Mouse (Mus musculus) adrenal gland, adult 18-20 months (tissue): Measurements from ENCODE around the gene Dspp. TPM values are rescaled to one million over a fixed set of nuclear protein-coding genes. Genes with fewer than 3 reads are reported as not detected.

ENCODE experiments used
- DNase-seq, 2 experiments: peaks; one replicate each; pipeline ENCODE4 v3.0.0; 2021 to 2022; ENCODE audit warnings: low spot score in 2 of 2
- total RNA-seq, 2 experiments: library from RNA; stranded (reverse); gene quantifications; 1 replicate in 1 of 2; 2 replicates in 1 of 2; pipeline ENCODE4 v1.2.3; 2021

Gene Dspp
- total RNA-seq, 2 experiments from 2014 or later: not detected

DNA sequence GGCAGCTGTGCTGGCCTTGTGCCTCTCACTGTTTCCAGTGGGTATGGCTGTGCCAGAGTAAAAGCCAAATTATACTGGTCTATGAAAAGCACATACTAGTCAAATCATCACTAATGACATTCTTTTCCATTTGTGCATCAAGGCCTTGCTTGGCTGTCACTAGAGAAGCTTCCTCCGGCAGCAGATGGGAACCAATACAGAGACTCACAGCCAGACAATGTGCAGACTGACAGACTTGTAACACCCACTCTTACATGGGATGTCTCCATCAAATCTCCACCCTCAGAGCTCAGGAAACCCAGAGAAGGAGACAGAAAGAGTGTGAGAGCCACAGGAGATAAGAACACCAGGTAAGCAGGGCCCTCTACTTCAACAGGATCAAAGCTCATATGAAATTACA is 24.6 kb downstream of the Dspp start:
- DNase-seq: no peak

DNA sequence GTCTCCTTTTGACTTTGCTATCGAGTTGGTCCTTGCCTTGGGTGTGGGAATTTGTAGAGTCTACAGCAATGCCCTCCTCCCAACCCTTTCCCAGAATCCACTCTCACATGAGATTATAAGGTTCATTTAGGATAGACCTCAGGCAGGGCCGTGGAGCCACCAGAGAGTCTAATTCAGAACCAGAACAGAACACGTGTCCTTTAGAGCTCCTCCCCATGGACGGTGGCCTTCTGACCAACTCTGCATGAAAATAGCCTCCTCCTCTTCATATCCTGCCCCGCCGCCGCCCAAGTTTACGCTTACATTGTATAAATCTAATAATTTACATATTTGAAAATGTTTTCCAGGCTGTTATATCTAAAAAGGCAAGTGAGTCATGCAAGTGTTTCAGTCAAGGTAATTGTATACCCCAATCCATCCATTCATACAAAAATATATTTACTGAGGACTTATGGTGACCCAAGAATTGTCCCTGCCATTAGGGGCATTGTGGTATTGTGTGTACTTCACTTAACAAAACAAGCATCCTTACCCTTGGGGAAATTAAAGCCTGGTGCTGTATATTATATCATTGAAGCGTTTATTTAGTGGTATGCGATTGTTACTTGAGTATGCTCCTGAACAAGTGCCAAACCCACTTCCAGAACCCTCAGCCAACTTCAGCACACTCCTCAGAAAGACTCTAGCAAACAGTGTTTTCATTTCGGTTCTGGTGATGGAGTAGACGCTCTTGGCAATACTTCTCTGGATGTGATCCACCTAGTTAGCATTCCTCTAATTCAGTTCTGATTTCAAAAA is 30.8 kb downstream of the Dspp start:
- no peak for DNase-seq

DNA sequence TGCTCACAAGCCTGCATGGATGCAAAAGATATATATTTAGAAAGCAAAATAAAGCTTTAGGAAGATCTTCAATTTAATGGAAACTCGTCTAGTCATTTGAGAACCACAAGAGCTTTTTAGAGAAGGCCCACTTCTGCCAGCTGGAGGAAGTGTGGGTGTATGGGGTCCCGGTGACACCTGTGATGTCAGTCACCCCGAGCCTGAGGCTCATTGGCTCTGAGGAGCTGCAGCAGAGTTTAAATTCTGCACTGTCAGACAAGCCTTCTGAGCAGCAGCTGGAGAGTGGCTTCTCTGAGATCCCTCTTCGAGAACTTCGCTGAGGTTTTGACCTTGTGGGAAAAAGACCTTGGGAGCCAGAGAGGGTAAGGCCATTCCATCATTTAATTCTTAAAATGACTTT is 31.8 kb downstream of the Dspp start, which contains the start of gene Dmp1:
Gene Dmp1, plus strand, starts transcription at position 263 of the 400 bp plus-strand sequence.
- no peak for DNase-seq

DNA sequence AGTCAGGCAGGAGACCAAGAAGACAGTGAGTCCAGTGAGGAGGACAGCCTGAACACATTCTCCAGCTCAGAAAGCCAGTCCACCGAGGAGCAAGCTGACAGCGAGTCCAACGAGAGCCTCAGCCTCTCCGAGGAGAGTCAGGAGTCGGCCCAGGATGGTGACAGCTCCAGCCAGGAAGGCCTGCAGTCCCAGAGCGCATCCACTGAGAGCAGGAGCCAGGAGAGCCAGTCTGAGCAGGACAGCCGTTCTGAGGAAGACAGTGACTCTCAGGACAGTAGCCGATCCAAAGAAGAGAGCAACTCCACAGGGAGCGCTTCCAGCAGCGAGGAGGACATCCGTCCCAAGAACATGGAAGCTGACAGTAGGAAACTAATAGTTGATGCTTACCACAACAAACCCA is 42.0 kb downstream of the Dspp start:
- DNase-seq: no peak

DNA sequence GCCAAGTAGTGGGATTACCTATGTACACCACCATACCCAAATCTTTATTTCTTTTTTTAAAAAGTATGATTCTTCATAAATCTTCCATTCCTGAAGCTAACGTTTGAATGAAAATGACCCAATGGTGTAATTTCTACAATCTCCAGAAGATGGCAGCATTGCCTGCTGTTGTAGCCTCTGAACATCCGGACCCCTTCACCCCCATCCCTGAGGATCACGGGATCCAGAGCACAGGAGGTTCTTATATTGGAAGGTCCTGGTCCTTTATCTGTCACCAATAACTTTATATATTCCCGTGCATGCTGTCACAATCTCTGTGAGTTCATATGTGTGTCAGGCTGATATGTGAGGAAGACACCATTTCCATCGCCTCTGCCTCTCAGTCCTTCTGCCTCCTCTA is 48.4 kb downstream of the Dspp start:
- DNase-seq: peak in 1 of 2 experiments; percentile 15

DNA sequence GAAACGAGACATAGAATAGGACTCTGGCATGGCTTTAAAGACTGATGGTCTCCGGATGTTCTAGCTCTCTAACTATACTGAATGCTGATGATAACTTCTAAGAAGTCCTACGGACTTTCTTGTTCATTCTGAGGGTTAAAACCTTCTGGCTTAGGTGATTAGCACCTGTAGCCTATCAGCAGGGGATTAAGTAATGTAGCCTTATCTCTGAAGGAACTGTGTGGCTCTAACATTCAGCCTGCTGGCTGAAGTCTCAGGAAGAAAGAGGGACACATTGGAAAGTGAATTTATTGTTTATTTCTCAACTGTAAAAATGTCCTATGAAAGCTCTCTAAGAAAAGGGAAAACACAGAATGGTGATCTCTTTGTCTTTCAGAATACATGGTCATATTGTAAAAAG is 53.8 kb downstream of the Dspp start:
- no peak for DNase-seq

DNA sequence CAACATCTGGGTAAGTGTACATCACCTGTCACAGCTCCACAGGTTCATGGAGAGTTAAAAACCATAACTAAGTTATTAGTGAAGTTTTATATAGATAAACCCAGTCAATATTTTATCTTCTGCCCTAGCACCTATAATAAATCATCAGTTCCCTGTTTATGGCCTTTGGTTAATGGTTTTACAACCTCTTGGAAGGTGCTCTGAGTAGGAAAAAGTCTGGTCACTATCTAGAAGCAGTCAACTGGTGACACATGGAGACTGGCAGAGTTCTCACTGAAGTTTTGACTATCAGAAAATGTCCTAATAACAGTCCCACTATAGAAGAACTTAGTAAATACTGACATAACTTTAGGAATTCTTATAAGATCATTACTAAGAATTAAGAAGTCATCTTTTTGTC is 54.2 kb downstream of the Dspp start:
- no peak for DNase-seq

DNA sequence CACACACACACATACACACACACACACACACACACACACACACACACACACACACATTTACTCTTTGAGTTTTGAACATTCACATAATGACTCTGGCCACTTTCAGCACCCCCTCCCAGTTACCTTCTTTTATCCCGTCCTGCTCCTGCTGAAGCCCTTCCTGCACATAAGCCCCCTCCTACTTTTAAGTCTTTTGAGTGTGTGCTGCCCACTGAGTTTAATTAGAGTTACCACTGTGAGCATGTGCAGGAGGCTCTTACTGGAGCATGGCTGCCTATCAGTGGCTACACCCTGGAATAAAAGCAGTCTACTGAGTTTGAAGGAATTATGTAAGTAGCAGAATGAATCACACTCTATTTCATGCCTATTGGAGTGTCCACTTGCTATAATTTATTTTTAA is 58.0 kb downstream of the Dspp start:
- DNase-seq: no peak

Other genes with a start within 250 kb of the Dspp start
- gene Hsd17b13, start 193.3 kb upstream of the Dspp start, total RNA-seq: not detected
- gene Hsd17b11, start 148.8 kb upstream of the Dspp start, total RNA-seq: 10 to 100 TPM; 61.8 to 73.0 TPM
- 10 to 100 TPM; 56.9 to 61.9 TPM for gene Nudt9, start 124.4 kb upstream of the Dspp start, total RNA-seq
- not detected for gene Gm17660, start 93.1 kb upstream of the Dspp start, total RNA-seq
- gene Sparcl1, start 57.0 kb upstream of the Dspp start, total RNA-seq: 10 to 100 TPM; 35.4 to 50.2 TPM
- not detected for gene Dmp1, start 31.9 kb downstream of the Dspp start, total RNA-seq
- gene Ibsp, start 128.5 kb downstream of the Dspp start, total RNA-seq: under 1 TPM in 1 of 2 experiments, not detected in 1; 0.43 TPM
- not detected for gene Mepe, start 154.6 kb downstream of the Dspp start, total RNA-seq